Mouse (Mus musculus) A20 (cell line): Measurements from ENCODE around the gene Ndufaf7.

Experiments used
- DNase-seq: peaks from one replicate; pipeline ENCODE4 v3.0.0-alpha.2; 2011; ENCODE audit warnings: low read depth, low spot score

Gene Ndufaf7

DNA sequence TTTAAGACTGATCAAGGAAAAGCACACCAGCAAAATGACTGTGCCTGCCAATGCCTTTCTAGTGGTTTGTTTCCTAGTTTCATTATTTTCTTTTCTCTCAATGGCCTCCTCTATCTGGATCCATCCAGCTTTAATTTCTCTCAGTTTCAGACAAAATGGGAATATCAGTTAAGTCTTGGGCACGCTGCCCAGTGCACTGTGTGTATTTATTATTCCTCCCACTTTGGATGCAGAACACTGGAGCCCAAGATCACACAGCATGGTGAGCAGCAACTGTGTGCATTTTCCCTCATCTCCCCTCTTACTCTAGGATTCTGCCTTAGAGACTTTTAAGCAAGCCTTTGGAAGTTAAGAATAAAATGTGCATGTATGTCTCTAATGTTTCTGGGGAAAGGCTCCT lies 27.5 kb downstream of the Ndufaf7 start:
- DNase-seq = no peak

DNA sequence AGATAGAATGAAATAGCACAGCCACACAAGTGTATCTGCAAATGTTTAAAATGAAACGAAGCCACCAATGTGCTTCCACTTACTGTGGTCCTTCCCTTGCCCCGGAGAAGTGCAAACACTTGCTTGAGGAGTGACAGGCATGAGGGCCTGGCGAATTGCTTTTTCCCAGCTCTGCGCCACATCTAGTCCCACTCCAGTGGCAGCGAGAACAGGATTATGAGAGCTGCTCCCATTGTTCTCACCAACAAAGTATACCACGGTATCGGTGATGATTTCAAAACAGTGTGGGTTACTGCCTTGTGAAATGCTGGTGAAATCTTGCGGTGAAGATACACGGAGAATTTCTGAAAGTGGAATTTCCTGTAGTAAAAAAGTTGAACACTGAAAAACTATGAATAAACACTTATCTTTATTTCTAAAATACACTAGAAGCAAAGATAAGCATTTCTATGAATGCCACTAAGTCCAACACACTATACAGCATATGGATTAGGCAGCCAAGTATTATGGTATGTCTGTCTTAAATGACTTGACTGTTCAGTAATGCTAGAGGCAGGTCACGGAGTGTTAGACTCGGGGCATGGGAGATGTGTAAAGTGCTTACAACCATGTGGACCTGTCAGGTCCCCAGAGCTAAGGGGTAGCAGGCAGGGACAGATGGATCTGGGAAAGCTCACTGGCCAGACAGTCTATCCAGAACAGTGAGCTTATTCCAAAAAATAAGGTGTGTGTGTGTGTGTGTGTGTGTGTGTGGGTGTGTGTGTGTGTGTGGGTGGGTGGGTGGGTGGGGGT lies 29.4 kb downstream of the Ndufaf7 start:
- no peak for DNase-seq

DNA sequence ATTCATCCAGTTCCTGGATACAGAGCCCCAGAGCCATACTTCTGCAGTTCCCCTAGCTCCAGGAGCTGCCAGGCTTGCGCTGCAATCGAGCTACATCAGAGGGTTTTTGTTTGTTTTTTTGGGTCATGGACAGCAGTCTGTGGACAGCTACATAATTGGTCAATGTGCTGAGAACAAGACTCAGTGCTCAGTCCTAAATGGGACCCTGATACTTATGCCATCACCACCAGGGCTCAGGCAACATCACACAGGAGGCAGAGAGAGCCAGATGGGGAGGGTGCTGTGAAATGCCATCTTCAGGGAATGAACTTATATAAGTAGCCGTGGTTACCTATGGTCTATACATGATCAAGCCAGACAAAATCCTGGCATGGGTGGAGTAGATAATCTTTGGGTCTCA lies 31.6 kb downstream of the Ndufaf7 start:
- no peak for DNase-seq

DNA sequence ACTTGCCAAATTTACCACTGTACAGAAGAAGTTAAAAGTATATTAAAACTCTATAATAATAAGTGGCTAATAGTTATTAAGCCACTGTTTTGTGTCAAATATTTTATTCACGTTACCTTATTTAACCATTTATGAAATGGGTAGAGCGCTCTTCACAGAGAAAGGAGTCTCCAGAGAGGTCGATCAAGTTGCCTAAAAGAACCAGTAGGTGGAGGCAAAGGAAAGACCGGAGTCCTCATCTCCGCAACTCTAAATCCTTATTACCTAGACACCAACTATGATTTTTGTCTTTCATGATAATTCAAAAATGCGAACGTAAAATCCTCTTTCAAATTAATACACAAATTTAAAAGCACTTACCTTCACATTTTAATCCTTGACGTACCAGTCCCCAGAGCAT lies 46.2 kb downstream of the Ndufaf7 start:
- no peak for DNase-seq

DNA sequence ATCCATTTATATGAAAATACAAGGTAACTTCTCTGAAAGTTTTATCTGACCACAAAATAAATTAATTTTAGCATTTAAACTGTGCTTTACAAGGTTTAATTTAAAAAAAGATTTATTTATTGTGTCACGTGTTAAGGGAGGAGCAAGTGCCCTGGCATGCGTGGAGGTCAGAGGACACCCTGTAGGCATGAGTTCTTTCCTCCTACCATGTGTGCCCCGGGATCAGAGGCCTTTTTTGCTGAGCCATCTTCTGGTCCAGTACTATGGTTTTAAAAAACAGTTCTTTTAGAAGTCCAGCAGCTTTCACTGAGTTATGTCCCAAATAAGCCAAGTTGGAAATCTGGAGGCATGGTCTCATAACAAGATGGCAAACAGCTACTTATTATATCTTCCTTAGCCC lies 46.8 kb downstream of the Ndufaf7 start:
- no peak for DNase-seq

DNA sequence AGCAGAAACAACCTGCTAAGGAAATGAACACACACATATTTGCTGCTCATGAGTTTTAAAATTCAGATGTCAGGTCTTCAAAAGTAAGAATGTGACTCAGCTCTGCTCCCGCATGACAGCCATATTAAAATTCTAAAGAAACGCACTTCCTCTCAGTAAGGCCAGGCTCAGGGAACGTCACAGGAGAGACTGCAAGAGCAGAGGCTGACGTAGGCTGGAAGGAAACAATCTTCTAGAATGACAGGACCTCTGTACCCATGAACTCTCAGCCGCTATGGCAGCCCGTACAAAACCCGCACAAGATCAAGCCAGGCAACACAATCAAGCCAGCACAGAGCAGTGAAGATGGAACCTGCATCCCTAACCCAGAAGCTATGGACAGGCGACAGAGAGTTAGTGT lies 52.1 kb downstream of the Ndufaf7 start:
- no peak for DNase-seq

DNA sequence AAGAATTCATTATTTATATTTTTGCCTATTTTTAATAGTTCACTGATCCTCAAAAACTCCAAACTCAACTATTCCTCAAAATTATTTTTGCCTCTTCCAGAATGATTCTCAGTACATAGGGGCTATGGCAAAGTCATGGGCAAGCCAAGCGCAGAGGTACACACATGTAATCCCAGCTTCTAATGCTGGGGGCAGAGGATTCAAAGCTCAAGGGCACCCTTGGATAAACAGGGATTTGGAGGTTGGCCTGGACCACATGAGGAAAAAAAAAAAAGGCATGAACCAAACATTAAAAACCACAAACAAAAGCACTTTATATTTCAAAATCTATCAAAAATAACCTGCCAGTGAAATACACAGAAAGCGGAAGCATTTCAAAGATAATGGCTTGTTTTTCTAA lies 54.6 kb downstream of the Ndufaf7 start:
- DNase-seq = no peak

DNA sequence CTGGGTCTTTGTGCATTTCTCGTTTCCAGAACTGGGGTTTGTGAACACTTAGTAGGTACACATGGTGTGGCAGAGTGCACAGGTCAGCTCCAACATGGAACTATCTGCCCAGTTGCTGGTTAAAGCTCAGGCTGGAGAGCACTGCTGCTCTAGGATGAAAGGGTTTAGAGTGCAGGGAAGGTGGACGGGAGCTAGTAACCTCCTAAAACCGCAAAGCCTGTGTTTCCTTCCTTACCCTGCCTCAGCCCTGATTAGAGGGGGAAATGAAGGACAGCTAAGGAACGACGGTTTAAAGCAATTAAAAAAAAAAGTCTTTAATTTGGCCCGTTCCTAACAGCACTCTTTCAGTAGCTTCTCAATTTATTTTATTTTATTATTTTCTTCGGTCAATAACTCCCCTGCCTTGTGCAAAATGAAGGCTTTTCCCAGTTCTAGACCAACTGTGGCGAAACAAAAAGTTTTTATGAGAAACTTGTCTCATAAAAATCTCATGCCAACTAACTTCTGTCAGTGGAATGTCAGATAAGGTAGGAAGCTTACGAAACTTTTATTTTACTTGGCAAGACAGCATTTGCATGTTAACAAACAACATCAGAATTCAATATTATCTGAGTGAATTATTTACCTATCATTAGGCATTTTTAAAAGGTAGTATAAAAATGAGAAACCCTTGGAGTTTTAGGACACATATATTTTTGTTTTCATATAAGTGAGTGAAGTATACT lies 55.5 kb downstream of the Ndufaf7 start:
- DNase-seq = no peak

DNA sequence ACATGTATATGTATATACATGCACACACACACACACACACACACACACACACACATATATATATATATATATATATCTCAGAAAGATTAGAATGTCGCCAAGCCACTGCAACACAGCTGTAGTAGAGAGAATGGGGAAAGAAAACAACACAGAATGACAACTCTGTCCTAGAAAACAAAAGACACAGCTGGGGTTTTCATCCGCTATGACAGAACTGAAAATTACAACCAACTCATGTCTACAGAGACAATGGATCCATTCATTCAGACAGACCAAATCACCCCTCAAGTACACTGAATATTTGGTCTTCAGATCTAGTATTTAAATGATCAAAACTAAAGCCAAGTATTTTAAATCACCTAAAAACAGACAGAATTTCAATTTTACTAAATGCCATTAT lies 56.7 kb downstream of the Ndufaf7 start:
- no peak for DNase-seq

DNA sequence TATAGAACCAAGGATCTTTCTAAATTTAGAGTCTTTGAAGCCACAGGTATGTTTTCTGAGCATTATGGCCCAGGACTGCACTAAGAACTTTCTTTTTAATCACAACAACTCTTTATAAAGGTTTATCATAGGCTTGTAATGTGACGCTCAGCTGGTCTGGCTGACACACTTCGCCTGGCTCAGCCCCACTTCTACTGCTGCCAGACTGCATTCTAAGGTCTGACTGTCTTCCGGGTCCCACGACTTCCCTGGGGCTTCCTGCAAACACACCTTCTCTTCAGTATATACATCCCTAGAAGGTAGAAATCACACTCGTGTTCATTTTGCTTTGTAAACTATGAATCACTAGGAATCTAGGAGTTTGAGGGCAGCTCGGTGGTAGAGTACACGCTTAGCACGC lies 57.4 kb downstream of the Ndufaf7 start:
- DNase-seq = no peak

DNA sequence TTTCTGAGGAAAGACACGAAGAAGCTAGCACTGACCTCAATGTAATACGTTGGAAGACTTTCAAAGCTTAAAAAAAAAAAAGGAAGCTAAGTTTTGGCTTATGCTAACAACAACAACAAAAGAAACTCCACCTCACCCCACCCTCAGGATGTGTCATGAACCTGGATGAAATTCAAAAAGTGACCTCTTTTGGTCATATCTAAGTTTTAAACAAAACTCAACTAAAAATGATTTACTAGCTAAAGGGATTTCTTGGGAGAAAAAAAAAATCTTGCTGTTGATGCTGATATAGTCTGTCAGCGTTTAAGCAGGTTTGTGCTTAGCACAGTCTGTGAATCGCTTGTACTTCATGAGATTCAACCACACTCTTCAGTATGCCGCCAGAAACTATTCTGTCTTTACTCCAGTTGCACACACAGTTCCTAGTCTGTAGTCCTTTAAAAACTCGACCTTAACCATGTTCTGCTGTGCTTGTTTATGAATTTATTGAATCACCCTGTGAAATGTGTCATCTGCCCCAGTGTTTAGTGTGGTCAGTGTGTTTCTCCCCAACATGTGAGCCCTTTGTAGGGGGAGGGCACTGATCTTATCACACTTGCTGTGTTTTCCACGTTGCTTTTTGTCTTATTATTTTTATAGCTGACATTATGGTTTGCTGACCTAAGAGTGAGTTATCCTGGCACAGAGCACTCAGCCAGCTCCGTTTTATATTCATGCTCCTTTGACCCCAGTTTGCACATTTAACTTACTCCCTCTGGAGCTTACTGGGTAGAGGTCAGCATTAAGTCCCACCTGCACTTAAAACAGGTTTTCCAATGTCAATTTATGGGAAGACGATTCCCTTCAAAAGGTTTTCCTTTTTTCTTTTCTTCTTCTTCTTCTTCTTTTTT lies 58.2 kb downstream of the Ndufaf7 start:
- DNase-seq = no peak
